Mouse (Mus musculus) forebrain, embryonic 15.5 days (tissue): ENCODE results near the gene Gnb3. TPM values are rescaled to one million over a fixed set of nuclear protein-coding genes. Genes with fewer than 3 reads are reported as not detected.

ENCODE experiments used
- ATAC-seq: fragments of 200-750 bp; cut with Nextera tagmentation; replicated peaks from 2 replicates; pipeline ENCODE4 v1.8.0; 2017; ENCODE audit warnings: mild to moderate bottlenecking, moderate TSS enrichment, moderate library complexity
- H3K27ac ChIP-seq: fragments of 300-500 bp; sonication (generic); replicated peaks from 2 replicates; pipeline ENCODE4 v1.5.1; 2015; ENCODE audit warnings: mild to moderate bottlenecking, inconsistent platforms
- H3K27me3 ChIP-seq: fragments of 300-500 bp; sonication (generic); 2 replicates; pipeline ENCODE4 v1.6.1; 2015; ENCODE audit warnings: inconsistent platforms
- H3K36me3 ChIP-seq: fragments of 300-500 bp; sonication (generic); 2 replicates; pipeline ENCODE4 v1.6.1; 2015; ENCODE audit warnings: mild to moderate bottlenecking, inconsistent platforms
- H3K4me1 ChIP-seq: fragments of 300-500 bp; sonication (generic); 2 replicates; pipeline ENCODE4 v1.6.1; 2015; ENCODE audit warnings: inconsistent platforms
- H3K4me2 ChIP-seq: fragments of 300-500 bp; sonication (generic); replicated peaks from 2 replicates; pipeline ENCODE4 v1.6.1; 2015; ENCODE audit warnings: mild to moderate bottlenecking, inconsistent platforms
- H3K4me3 ChIP-seq: fragments of 300-500 bp; sonication (generic); 2 replicates; pipeline ENCODE4 v1.5.1; 2015; ENCODE audit warnings: mild to moderate bottlenecking, inconsistent platforms
- H3K9ac ChIP-seq: fragments of 300-500 bp; sonication (generic); replicated peaks from 2 replicates; pipeline ENCODE4 v1.6.1; 2015; ENCODE audit warnings: mild to moderate bottlenecking, inconsistent platforms
- H3K9me3 ChIP-seq: fragments of 300-500 bp; sonication (generic); 2 replicates; pipeline ENCODE4 v1.6.1; 2016; ENCODE audit warnings: inconsistent platforms
- WGBS: fragments of 180-500 bp; shearing (Covaris S2); methylation state at CpG from one replicate; pipeline ENCODE4 v1.1.7; 2015; ENCODE audit warnings: mixed read lengths; 5-methylcytosine and 5-hydroxymethylcytosine counted together
- polyA plus RNA-seq: library from polyadenylated mRNA; unstranded; fragments of >200 nt; fragmentation: Nextera tagmentation; extraction: Ambion mirVana; gene quantifications from 2 replicates; pipeline ENCODE4 v1.2.1, GENCODE M21; 2015

The Gnb3 gene
- polyA plus RNA-seq, result 0.23 and 1.8 TPM in 2 replicates

DNA sequence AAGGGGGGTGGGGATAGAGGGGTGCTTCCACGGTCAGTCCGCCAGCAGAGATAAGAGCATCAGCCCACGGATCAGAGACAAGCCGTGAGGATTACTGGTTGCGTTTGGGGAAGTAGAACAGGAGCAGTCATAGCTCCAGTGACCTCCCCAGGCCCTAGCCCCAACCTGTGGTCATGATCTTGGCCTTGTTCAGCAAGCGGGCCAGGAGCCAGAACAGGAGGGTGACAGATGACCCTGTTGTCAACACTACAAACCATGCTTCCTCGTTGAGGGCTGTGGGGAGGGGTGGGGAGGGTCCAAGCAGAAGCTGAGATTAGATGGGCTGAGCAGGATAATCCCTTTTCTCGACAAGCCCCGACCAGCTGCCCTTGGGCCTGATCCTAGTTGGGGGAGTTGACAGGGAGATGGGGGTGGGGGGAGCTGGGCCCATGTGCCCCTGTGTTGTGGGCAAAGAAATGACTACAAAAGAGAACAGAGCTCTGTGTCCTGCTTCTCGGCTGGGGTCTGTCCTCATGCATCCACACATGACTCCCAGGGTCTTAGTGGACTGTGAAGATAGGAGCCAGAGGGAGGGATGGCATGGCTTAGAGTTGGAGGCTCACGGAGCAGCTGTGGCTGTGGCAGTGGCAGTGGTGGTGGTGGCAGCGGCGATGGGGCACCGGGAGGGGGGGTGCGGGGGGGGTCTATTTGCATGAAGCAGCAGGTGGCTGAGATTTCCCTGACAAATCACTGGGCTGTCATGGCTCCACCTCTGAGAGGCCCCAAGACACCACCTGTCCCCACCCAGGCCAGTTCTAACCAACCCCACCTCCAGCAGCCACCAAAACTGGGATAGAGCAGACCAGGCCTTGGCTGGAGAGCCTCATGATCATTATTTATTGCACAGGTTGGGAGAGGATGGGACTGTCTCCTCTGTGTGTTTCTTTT lies at the start of gene Gnb3:
TSS of gene Gnb3 (minus strand) at position 35 of the 927 bp plus-strand sequence.
- Histone ChIP-seq H3K36me3 (peaks cover 10% of the 10 kb centered on the region; the same call in 1 of the 2 replicates), H3K9me3 (no peaks in the 10 kb centered on the region), H3K4me2 (no peak within 1 kb of the TSS), H3K4me1 (peaks cover 6% of the 10 kb centered on the region; the same call in 1 of the 2 replicates), H3K9ac (0 out of 2 replicates have a peak within 1 kb of the TSS, but pooled peaks have one; percentile 10), H3K4me3 (no peak within 1 kb of the TSS), H3K27me3 (no peaks in the 10 kb centered on the region), H3K27ac (no peak within 1 kb of the TSS)
- 28% methylated on average over 15 of the region's 15 CpGs for WGBS
- no peak for ATAC-seq

GRCm38 (mm10) chr6:124888555-124889125 lies 48.6 kb upstream of the Gnb3 start:
- H3K9ac ChIP-seq, result no peak overlapping the region
- no peak overlapping the region for H3K4me2 ChIP-seq
- H3K27ac ChIP-seq, result no peak overlapping the region
- no peaks in the 10 kb centered on the region for H3K27me3 ChIP-seq
- H3K9me3 ChIP-seq, result no peaks in the 10 kb centered on the region
- no peaks in the 10 kb centered on the region for H3K4me1 ChIP-seq
- WGBS, result 92% methylated on average over 6 of the region's 6 CpGs
- H3K36me3 ChIP-seq, result no peaks in the 10 kb centered on the region
- no peak overlapping the region for H3K4me3 ChIP-seq
- ATAC-seq, result no peak

DNA sequence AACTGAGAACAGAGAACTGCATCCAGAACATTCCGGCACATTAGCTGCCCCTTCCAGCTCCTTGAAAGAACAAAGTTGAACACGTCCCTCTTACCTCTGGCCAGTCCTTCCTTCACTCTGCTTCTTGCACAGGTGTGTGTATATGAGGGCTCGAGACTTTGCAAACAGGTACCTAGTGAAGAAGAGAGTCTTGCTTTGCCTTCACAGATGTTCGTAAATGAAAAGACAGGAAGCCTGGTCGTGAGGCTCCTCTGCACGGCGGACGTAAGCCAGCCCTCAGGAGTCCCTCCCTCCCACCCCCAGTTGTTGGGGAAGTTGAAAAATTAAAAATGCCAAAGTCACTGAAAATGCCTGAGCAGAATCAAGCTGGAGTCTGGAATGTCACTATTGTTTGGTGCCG lies 47.9 kb upstream of the Gnb3 start, which contains the start of gene Cd4:
TSS of gene Cd4 (minus strand) at position 236 of the 400 bp plus-strand sequence.
- Histone ChIP-seq H3K4me3 (no peak within 1 kb of the TSS), H3K4me2 (no peak within 1 kb of the TSS), H3K27me3 (no peaks in the 10 kb centered on the region), H3K9me3 (no peaks in the 10 kb centered on the region), H3K27ac (no peak within 1 kb of the TSS), H3K36me3 (no peaks in the 10 kb centered on the region), H3K4me1 (no peaks in the 10 kb centered on the region), H3K9ac (no peak within 1 kb of the TSS)
- WGBS, result 90% methylated on average over 9 of the region's 9 CpGs
- no peak for ATAC-seq

DNA sequence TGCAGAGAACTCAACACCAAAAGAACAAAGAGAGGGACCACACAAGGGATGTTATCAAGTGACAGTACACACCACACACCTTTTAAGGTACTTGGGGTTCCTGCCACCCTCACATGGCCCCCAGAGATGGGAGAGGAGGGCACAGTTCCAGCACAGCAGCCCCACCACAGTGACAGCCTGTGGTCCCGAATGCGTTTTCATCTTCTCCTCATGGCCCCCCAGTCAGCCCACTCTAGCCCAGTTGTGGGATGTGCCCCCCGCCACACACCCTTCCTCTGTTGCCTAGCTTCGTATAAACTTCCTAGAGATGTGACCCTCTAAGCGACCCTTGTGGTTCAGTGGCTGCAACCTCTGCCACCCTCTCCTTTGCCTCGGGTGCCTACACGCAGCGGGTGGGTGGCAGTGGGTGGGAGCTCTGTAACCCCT lies 45.9 kb upstream of the Gnb3 start:
- Histone ChIP-seq H3K4me1 (no peaks in the 10 kb centered on the region), H3K9me3 (no peaks in the 10 kb centered on the region), H3K4me2 (no peak overlapping the region), H3K36me3 (no peaks in the 10 kb centered on the region), H3K4me3 (no peak overlapping the region), H3K27me3 (no peaks in the 10 kb centered on the region), H3K27ac (no peak overlapping the region), H3K9ac (no peak overlapping the region)
- ATAC-seq, result no peak
- WGBS, result 91% methylated on average over 8 of the region's 8 CpGs

DNA sequence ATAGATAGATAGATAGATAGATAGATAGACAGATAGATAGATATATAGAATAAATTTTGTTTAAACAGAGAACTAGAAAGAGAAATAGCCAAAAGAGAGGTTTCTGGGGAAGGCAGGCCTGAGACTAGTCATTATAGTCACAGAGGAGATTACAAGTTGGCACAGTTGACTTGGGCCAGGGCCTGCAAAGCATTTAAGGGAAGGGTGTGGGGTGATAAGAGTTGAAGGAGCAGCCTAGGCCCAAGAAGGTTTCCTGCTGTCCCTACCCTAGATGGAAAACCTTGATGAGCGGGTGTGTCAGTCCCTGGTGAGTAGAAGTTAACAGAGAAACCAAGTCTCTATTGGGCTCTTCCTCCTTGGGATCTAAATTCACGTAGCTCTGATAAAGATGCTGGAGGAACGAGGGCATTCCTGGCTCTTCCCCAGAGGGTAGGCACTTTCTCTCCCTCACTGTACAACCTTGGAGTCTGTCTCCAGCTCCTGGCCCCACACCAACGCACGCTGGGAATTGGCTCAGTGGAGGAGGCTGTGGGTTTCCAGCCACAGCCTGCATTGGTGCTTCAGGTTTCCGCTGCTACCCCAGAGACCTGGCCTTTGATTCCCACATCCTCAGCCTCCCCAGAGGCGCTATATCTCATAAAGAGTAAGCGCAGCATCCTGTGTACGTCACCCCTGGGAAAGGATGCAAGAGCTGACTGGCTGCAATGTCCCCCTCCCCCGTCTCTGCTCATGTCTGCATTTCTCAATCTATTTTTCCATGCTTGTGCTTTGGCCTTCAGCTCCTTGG lies 44.8 kb upstream of the Gnb3 start:
- Histone ChIP-seq H3K36me3 (no peaks in the 10 kb centered on the region), H3K27ac (no peak overlapping the region), H3K4me1 (no peaks in the 10 kb centered on the region), H3K27me3 (no peaks in the 10 kb centered on the region), H3K4me2 (no peak overlapping the region), H3K9ac (no peak overlapping the region), H3K9me3 (no peaks in the 10 kb centered on the region), H3K4me3 (no peak overlapping the region)
- 68% methylated on average over 10 of the region's 10 CpGs for WGBS
- no peak for ATAC-seq

- Histone ChIP-seq H3K9me3 (no peaks in the 10 kb centered on the region), H3K36me3 (no peaks in the 10 kb centered on the region), H3K4me1 (no peaks in the 10 kb centered on the region), H3K4me2 (no peak overlapping the region), H3K27ac (no peak overlapping the region), H3K4me3 (no peak overlapping the region), H3K9ac (no peak overlapping the region), H3K27me3 (no peaks in the 10 kb centered on the region)
- ATAC-seq, result no peak
- WGBS, result 72% methylated on average over 10 of the region's 10 CpGs
These were observed 43.3 kb upstream of the Gnb3 start for GRCm38 (mm10) chr6:124883351-124883750.

DNA sequence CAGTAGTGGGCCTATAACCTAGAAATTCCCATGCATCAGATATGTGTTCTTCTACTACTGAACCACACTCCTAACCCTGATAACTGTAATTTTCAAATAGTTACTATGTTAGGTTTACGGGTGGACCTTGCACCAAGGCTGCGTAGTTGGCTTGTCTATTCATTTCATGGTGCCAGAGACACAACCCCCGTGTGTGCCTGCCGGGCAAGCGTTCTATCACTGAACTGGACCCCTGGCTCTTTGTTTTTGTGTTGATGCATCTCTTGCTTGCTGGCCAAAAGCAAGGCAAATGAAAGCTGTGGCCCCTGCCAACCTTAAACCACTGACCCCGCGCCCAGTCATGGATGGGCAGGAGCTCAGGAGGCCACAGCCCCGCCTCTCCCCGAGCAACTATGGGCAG lies 41.7 kb upstream of the Gnb3 start:
- H3K4me2 ChIP-seq, result no peak overlapping the region
- 91% methylated on average over 9 of the region's 9 CpGs for WGBS
- H3K27me3 ChIP-seq, result no peaks in the 10 kb centered on the region
- H3K9me3 ChIP-seq, result no peaks in the 10 kb centered on the region
- no peaks in the 10 kb centered on the region for H3K36me3 ChIP-seq
- H3K4me1 ChIP-seq, result no peaks in the 10 kb centered on the region
- H3K27ac ChIP-seq, result no peak overlapping the region
- H3K4me3 ChIP-seq, result no peak overlapping the region
- ATAC-seq, result no peak
- H3K9ac ChIP-seq, result no peak overlapping the region

- no peak overlapping the region for H3K4me2 ChIP-seq
- no peak overlapping the region for H3K4me3 ChIP-seq
- H3K27ac ChIP-seq, result no peak overlapping the region
- ATAC-seq, result no peak
- H3K36me3 ChIP-seq, result no peaks in the 10 kb centered on the region
- WGBS, result 80% methylated on average over 6 of the region's 6 CpGs
- no peaks in the 10 kb centered on the region for H3K4me1 ChIP-seq
- H3K9me3 ChIP-seq, result no peaks in the 10 kb centered on the region
- H3K9ac ChIP-seq, result no peak overlapping the region
- no peaks in the 10 kb centered on the region for H3K27me3 ChIP-seq
These were observed 39.3 kb upstream of the Gnb3 start for GRCm38 (mm10) chr6:124879390-124879789.

DNA sequence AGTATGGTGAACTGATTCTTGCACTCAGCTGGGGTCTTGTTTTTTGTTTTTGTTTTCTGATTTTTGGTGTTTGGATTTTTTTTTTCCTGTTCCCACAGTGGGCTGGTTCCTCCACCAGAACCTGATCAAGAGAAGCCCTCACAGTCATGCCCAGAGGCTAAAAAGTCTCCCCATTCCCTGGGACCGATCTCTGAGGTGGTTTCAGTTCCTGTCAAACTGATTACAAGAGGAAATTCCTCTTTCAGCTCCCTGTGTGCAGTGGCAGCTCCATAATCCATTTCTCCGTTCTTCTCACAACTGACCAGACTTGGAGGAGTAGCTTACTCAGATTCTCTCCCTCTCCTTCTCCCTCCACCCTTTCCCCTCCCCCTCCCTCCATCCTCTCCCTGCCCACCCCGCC lies 34.3 kb upstream of the Gnb3 start:
- 76% methylated on average over 2 of the region's 3 CpGs for WGBS
- H3K9me3 ChIP-seq, result no peaks in the 10 kb centered on the region
- H3K27ac ChIP-seq, result no peak overlapping the region
- no peaks in the 10 kb centered on the region for H3K27me3 ChIP-seq
- no peaks in the 10 kb centered on the region for H3K4me1 ChIP-seq
- no peaks in the 10 kb centered on the region for H3K36me3 ChIP-seq
- no peak overlapping the region for H3K4me3 ChIP-seq
- no peak overlapping the region for H3K9ac ChIP-seq
- no peak overlapping the region for H3K4me2 ChIP-seq
- ATAC-seq, result no peak

DNA sequence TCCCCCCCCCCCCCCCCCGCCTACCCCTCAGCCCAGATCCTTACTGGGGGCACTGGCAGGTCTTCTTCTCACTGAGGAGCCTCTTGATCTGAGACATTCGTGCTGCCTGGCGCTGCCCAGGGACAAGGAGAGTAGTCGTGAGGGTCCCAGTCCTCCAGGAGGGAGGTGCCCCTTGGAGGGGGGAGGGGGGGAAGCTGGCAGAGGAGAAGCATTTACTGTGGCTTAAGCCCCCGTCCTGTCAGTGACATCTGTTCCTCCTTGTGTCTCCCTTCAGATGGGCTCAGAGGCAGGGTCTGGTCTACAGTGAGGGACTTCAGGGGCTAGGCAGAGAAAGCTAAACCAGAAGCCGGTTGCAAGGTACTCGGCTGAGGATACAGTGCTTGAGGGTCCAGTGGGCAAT lies 26.5 kb upstream of the Gnb3 start:
- H3K36me3 ChIP-seq, result no peaks in the 10 kb centered on the region
- H3K27me3 ChIP-seq, result no peaks in the 10 kb centered on the region
- WGBS, result 53% methylated on average over 6 of the region's 7 CpGs
- no peaks in the 10 kb centered on the region for H3K9me3 ChIP-seq
- no peak overlapping the region for H3K27ac ChIP-seq
- H3K4me1 ChIP-seq, result peaks cover 33% of the 10 kb centered on the region
- ATAC-seq, result no peak
- H3K9ac ChIP-seq, result no peak overlapping the region
- no peak overlapping the region for H3K4me3 ChIP-seq
- H3K4me2 ChIP-seq, result no peak overlapping the region

DNA sequence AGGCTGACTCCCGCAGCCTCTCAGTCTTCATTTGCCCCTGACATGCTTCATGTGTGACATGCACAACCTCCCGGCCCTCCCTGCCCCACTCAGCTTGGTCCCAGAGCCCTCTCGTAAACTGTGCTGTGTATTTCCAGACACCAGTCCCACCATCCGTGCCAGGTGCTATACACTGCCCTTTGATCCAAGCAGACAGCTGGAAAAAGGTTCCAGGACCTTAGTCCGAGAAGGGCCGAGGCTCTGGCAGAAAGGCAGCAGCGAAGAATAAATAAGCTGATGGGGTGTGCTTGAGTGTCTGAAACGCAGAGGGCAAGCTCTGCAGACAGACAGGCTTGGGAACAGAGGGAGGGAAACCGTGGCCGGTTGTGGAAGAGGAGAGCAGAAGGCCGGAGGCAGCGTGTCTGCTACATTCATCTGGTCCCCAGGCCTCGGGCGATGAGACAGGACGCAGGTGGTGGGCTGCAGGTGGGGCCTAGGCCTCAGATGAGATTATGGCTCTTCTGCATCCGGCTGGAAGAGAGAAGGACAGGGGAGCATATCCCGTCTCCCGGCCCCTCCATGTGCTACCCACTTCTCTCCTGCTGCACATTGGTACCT lies 25.8 kb upstream of the Gnb3 start:
- 68% methylated on average over 18 of the region's 18 CpGs for WGBS
- Histone ChIP-seq H3K4me1 (peaks cover 40% of the 10 kb centered on the region), H3K4me3 (no peak overlapping the region), H3K9ac (no peak overlapping the region), H3K9me3 (no peaks in the 10 kb centered on the region), H3K36me3 (no peaks in the 10 kb centered on the region), H3K27ac (no peak overlapping the region; the same call in 1 of the 2 replicates), H3K27me3 (no peaks in the 10 kb centered on the region), H3K4me2 (no peak overlapping the region)
- ATAC-seq, result no peak
